Mouse (Mus musculus): ENCODE data around the gene Mmp21.

GRCm38 (mm10) chr7:133698021-133698709, 18.3 kb upstream of the Mmp21 start:
- TF ChIP-seq CTCF (IDR thresholded peaks at IDR 0.05; ENCODE audit: control insufficient read depth, insufficient read depth, insufficient read length) (no peak), MYOG (IDR thresholded peaks at IDR 0.05; ENCODE audit: control insufficient read depth, extremely low read depth, insufficient read length) (no peak), CEBPB (IDR thresholded peaks at IDR 0.05; ENCODE audit: low read depth) (no peak)
